Mouse (Mus musculus) bone marrow, adult 2 months (tissue): ENCODE data around the gene Ppil2.

ENCODE experiments used
- CTCF ChIP-seq: fragments of 200-500 bp; IDR thresholded peaks from 2 replicates; pipeline ENCODE4 v1.5.1; 2011; ENCODE audit warnings: low read length, control low read depth; ENCODE audit not compliant: control insufficient read depth, insufficient read depth
- POLR2A ChIP-seq: fragments of 200-500 bp; IDR thresholded peaks from 2 replicates; pipeline ENCODE4 v1.6.1; 2011; ENCODE audit warnings: low read depth, mild to moderate bottlenecking, control low read depth, low read length, borderline replicate concordance; ENCODE audit not compliant: control insufficient read depth

DNA sequence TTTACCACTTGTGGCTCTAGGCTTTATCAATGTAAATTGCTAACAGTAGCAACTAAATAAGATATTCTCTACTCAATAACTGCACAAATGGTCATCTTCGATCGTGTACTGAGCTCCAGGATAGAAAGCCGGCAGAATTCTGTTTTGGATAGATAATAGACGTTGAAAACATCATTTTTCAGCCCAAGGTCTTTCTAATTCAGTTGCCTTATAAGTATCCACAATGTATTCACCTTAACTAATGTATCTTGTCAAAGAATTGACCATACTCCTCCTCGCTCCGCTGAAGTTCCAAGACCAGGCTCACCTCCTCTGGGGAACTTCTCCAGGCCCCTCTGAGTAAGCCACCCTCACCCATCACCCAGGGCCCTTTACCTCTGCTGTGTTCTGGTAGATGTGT lies 40.3 kb downstream of the Ppil2 start:
- no peak for TF ChIP-seq POLR2A
- no peak for TF ChIP-seq CTCF
